Mouse (Mus musculus) CH12.LX (cell line): ENCODE measurements around the gene Dok5. TPM values are rescaled to one million over a fixed set of nuclear protein-coding genes. Genes with fewer than 3 reads are reported as not detected.

Source experiments
- DNase-seq: peaks from one replicate; pipeline ENCODE4 v3.0.0-alpha.2; 2013; ENCODE audit errors: extremely low read depth
- H3K27ac ChIP-seq: 2 replicates; pipeline ENCODE4 v1.5.1; 2012; ENCODE audit warnings: low read depth, mild to moderate bottlenecking, control low read depth, moderate library complexity; ENCODE audit not compliant: insufficient read depth
- H3K27me3 ChIP-seq: replicated peaks from 2 replicates; pipeline ENCODE3; 2012; ENCODE audit warnings: inconsistent platforms
- H3K36me3 ChIP-seq, 2 experiments: replicated peaks in 1 of 2; 2 replicates each; pipeline versions ENCODE3 to v1.6.1; 2012; ENCODE audit warnings: inconsistent platforms in 1 of 2, low read length in 1 of 2, mild to moderate bottlenecking in 1 of 2, mixed read lengths in 1 of 2, moderate library complexity in 1 of 2; ENCODE audit not compliant: control insufficient read depth in 1 of 2, insufficient read depth in 1 of 2
- H3K4me1 ChIP-seq, 2 experiments: 2 replicates each; pipeline ENCODE4 v1.6.1; 2012; ENCODE audit warnings: inconsistent platforms in 1 of 2, moderate library complexity in 1 of 2; ENCODE audit not compliant: insufficient read depth in 2 of 2, control insufficient read depth in 1 of 2
- H3K4me2 ChIP-seq: 2 replicates; pipeline ENCODE4 v1.6.1; 2012; ENCODE audit warnings: low read depth, mild to moderate bottlenecking, control low read depth; ENCODE audit not compliant: poor library complexity, insufficient read depth, severe bottlenecking
- H3K4me3 ChIP-seq, 3 experiments: fragments of 150-350 bp in 1 of 3; sonication (generic) in 1 of 3; replicated peaks in 1 of 3; 2 replicates each; pipeline versions ENCODE3 to v1.5.1; 2011 to 2012; ENCODE audit warnings: low read depth in 2 of 3, low read length in 2 of 3, mild to moderate bottlenecking in 2 of 3, moderate library complexity in 2 of 3, control low read depth in 1 of 3, improper control_type of control experiment in 1 of 3, inconsistent platforms in 1 of 3, mixed read lengths in 1 of 3; ENCODE audit not compliant: poor library complexity in 1 of 3
- H3K79me2 ChIP-seq: replicated peaks from 2 replicates; pipeline ENCODE4 v1.6.1; 2012; ENCODE audit warnings: mild to moderate bottlenecking, moderate library complexity; ENCODE audit not compliant: control insufficient read depth, poor library complexity, insufficient read depth, severe bottlenecking; ENCODE audit errors: extremely low read depth
- H3K9ac ChIP-seq: 2 replicates; pipeline ENCODE4 v1.6.1; 2012; ENCODE audit warnings: low read depth, mild to moderate bottlenecking, control low read depth, moderate library complexity; ENCODE audit not compliant: insufficient read depth
- H3K9me3 ChIP-seq: replicated peaks from 2 replicates; pipeline ENCODE3; 2012; ENCODE audit warnings: low read length, inconsistent platforms, mixed read lengths
- CHD2 ChIP-seq: IDR thresholded peaks from 2 replicates; pipeline ENCODE4 v1.6.1; 2011; ENCODE audit warnings: low read length, improper control_type of control experiment
- EP300 ChIP-seq: IDR thresholded peaks from 2 replicates; pipeline ENCODE4 v1.6.1; 2011; ENCODE audit warnings: low read length, improper control_type of control experiment
- ETS1 ChIP-seq: conservative IDR thresholded peaks from 2 replicates; pipeline ENCODE4 v1.6.1; 2012; ENCODE audit warnings: low read depth, mild to moderate bottlenecking, inconsistent platforms, low read length, improper control_type of control experiment, moderate library complexity
- HCFC1 ChIP-seq: IDR thresholded peaks from 2 replicates; pipeline ENCODE4 v1.6.1; 2012; ENCODE audit warnings: low read depth, mild to moderate bottlenecking, inconsistent platforms, low read length, improper control_type of control experiment
- IRF4 ChIP-seq: IDR thresholded peaks from 2 replicates; pipeline ENCODE4 v1.6.1; 2014; ENCODE audit warnings: low read depth, mild to moderate bottlenecking, inconsistent platforms, low read length, improper control_type of control experiment
- JUND ChIP-seq: conservative IDR thresholded peaks from 2 replicates; pipeline ENCODE4 v1.6.1; 2011; ENCODE audit warnings: low read depth, low read length, improper control_type of control experiment
- KAT2A ChIP-seq: IDR thresholded peaks from 2 replicates; pipeline ENCODE4 v1.6.1; 2012; ENCODE audit warnings: low read length, improper control_type of control experiment, inconsistent platforms; ENCODE audit not compliant: insufficient replicate concordance
- MAFK ChIP-seq: IDR thresholded peaks from 2 replicates; pipeline ENCODE4 v1.6.1; 2011; ENCODE audit warnings: low read length, improper control_type of control experiment; ENCODE audit not compliant: insufficient replicate concordance
- MAX ChIP-seq: IDR thresholded peaks from 2 replicates; pipeline ENCODE4 v1.6.1; 2011; ENCODE audit warnings: low read length, improper control_type of control experiment
- MAZ ChIP-seq: IDR thresholded peaks from 2 replicates; pipeline ENCODE4 v1.6.1; 2012; ENCODE audit warnings: low read depth, mild to moderate bottlenecking, inconsistent platforms, low read length, improper control_type of control experiment, moderate library complexity
- MEF2A ChIP-seq: IDR thresholded peaks from 2 replicates; pipeline ENCODE4 v1.6.1; 2014; ENCODE audit warnings: low read depth, mild to moderate bottlenecking, inconsistent platforms, low read length, improper control_type of control experiment, borderline replicate concordance
- NELFE ChIP-seq: IDR thresholded peaks from 2 replicates; pipeline ENCODE4 v1.6.1; 2011; ENCODE audit warnings: low read depth, low read length, improper control_type of control experiment
- PAX5 ChIP-seq: IDR thresholded peaks from 2 replicates; pipeline ENCODE4 v1.6.1; 2012; ENCODE audit warnings: low read length, inconsistent platforms, mixed read lengths
- POLR2A ChIP-seq: IDR thresholded peaks from 2 replicates; pipeline ENCODE4 v1.6.1; 2011; ENCODE audit warnings: low read depth, mild to moderate bottlenecking, improper control_type of control experiment, low read length
- POLR2AphosphoS2 ChIP-seq: IDR thresholded peaks from 2 replicates; pipeline ENCODE4 v1.6.1; 2011; ENCODE audit warnings: low read depth, low read length, improper control_type of control experiment
- RAD21 ChIP-seq: IDR thresholded peaks from 2 replicates; pipeline ENCODE4 v1.6.1; 2011; ENCODE audit warnings: low read depth, mild to moderate bottlenecking, low read length, improper control_type of control experiment, moderate library complexity
- SIN3A ChIP-seq: IDR thresholded peaks from 2 replicates; pipeline ENCODE4 v1.6.1; 2012; ENCODE audit warnings: low read length, improper control_type of control experiment, inconsistent platforms
- TBP ChIP-seq: conservative IDR thresholded peaks from 2 replicates; pipeline ENCODE4 v1.6.1; 2011; ENCODE audit warnings: low read depth, low read length, improper control_type of control experiment
- UBTF ChIP-seq: IDR thresholded peaks from 2 replicates; pipeline ENCODE4 v1.6.1; 2012; ENCODE audit warnings: low read depth, mild to moderate bottlenecking, inconsistent platforms, low read length, improper control_type of control experiment, moderate library complexity
- USF1 ChIP-seq: IDR thresholded peaks from 2 replicates; pipeline ENCODE4 v1.6.1; 2014; ENCODE audit warnings: low read depth, mild to moderate bottlenecking, inconsistent platforms, low read length, improper control_type of control experiment
- USF2 ChIP-seq: conservative IDR thresholded peaks from 2 replicates; pipeline ENCODE4 v1.6.1; 2011; ENCODE audit warnings: low read depth, low read length, improper control_type of control experiment
- ZKSCAN1 ChIP-seq: IDR thresholded peaks from 2 replicates; pipeline ENCODE4 v1.6.1; 2012; ENCODE audit warnings: low read depth, inconsistent platforms, low read length, improper control_type of control experiment, borderline replicate concordance
- ZNF384 ChIP-seq: IDR thresholded peaks from 2 replicates; pipeline ENCODE4 v1.6.1; 2012; ENCODE audit warnings: low read depth, low read length, improper control_type of control experiment, inconsistent platforms
- dilution Hi-C: fragments of 300-500 bp; cut with MboI; formaldehyde crosslinking; loops from 2 replicates; pipeline ENCODE4 v1.14.3; 2020; ENCODE audit warnings: low sequenced_read_pairs; ENCODE audit not compliant: extremely low pct_unique_long_range_greater_than_20kb, extremely low pct_ligation_motif_present
- in situ Hi-C: fragments of 300-500 bp; cut with MboI; formaldehyde crosslinking; loops from 3 replicates; pipeline ENCODE4 v1.14.3; 2019; ENCODE audit warnings: low sequenced_read_pairs, low pct_ligation_motif_present, low pct_unique_long_range_greater_than_20kb, mixed read lengths
- polyA plus RNA-seq: library from polyadenylated mRNA; unstranded; fragments of >175 nt; gene quantifications from 2 replicates; pipeline ENCODE4 v1.2.1, GENCODE M21; 2012; ENCODE audit warnings: low read depth; ENCODE audit not compliant: insufficient read length
- total RNA-seq, 2 experiments: library from RNA; depleted of rRNA; stranded (reverse); fragments of 300-350 nt in 1 of 2; fragments of >200 nt in 1 of 2; gene quantifications; 2 replicates each; pipeline ENCODE4 v1.2.3; 2012 to 2014

Dok5 gene
- total and polyA plus RNA-seq, 3 experiments, result not detected

GRCm38 (mm10) chr2:170887984-170888383 lies 156.4 kb downstream of the Dok5 start:
- H3K36me3 ChIP-seq, result no peaks in the 10 kb centered on the region
- TF ChIP-seq RAD21, result no peak
- TF ChIP-seq POLR2A, result no peak
- TF ChIP-seq EP300, result no peak
- no peak for TF ChIP-seq HCFC1
- TF ChIP-seq JUND, result no peak
- TF ChIP-seq MAFK, result no peak
- no peak for TF ChIP-seq POLR2AphosphoS2
- TF ChIP-seq SIN3A, result no peak
- no peak for TF ChIP-seq UBTF
- no peak for TF ChIP-seq MAX
- TF ChIP-seq KAT2A, result no peak
- no peak for TF ChIP-seq USF2
- TF ChIP-seq TBP, result no peak
- no peak for TF ChIP-seq MAZ
- TF ChIP-seq ZKSCAN1, result no peak
- no peak for TF ChIP-seq IRF4
- TF ChIP-seq NELFE, result no peak
- TF ChIP-seq MEF2A, result no peak
- TF ChIP-seq ETS1, result no peak
- TF ChIP-seq, all 38 proteins: peak for 0
- Histone ChIP-seq H3K4me3 (no peak overlapping the region), H3K79me2 (no peaks in the 10 kb centered on the region), H3K4me2 (no peak overlapping the region), H3K9me3 (peaks cover 85% of the 10 kb centered on the region), H3K4me1 (no peaks in the 10 kb centered on the region), H3K27me3 (no peaks in the 10 kb centered on the region), H3K27ac (no peak overlapping the region), H3K9ac (no peak overlapping the region)
- in situ Hi-C loops, result no loop called here
- no peak for DNase-seq
- dilution Hi-C loops, result no loop called here

- no peaks in the 10 kb centered on the region for H3K36me3 ChIP-seq
- H3K27ac ChIP-seq, result no peak overlapping the region
- TF ChIP-seq CHD2 (no peak), MAX (no peak), ZNF384 (no peak), PAX5 (no peak), USF1 (no peak), UBTF (no peak), JUND (no peak)
- no peak overlapping the region for H3K4me3 ChIP-seq
- dilution Hi-C loops, result no loop called here
- in situ Hi-C loops, result no loop called here
- no peaks in the 10 kb centered on the region for H3K79me2 ChIP-seq
- H3K9ac ChIP-seq, result no peak overlapping the region
- DNase-seq, result no peak
- no peaks in the 10 kb centered on the region for H3K27me3 ChIP-seq
- H3K4me1 ChIP-seq, result no peaks in the 10 kb centered on the region
- no peak overlapping the region for H3K4me2 ChIP-seq
- peaks cover 57% of the 10 kb centered on the region for H3K9me3 ChIP-seq
Observed at GRCm38 (mm10) chr2:170895096-170895495, 163.5 kb downstream of the Dok5 start.
